Mouse (Mus musculus) intestine, embryonic 14.5 days (tissue): ENCODE results near the gene Pank2. TPM values are rescaled to one million over a fixed set of nuclear protein-coding genes. Genes with fewer than 3 reads are reported as not detected.
"Not testable (repeated sequence)": the region's sequence is repeated elsewhere in the genome, so short reads cannot be mapped to it uniquely, and the experiment has no call there.

Experiments
- ATAC-seq: fragments of 200-750 bp; cut with Nextera tagmentation; replicated peaks from 2 replicates; pipeline ENCODE4 v1.8.0; 2017; ENCODE audit warnings: low read depth, moderate number of reproducible peaks, moderate TSS enrichment, moderate library complexity; ENCODE audit not compliant: low FRiP score, low TSS enrichment
- DNase-seq: peaks from one replicate; pipeline ENCODE4 v3.0.0-alpha.2; 2018; ENCODE audit warnings: low spot score
- H3K27ac ChIP-seq: fragments of 300-500 bp; sonication (generic); 2 replicates; pipeline ENCODE4 v1.5.1; 2014; ENCODE audit warnings: low read depth, mild to moderate bottlenecking, control low read depth
- H3K27me3 ChIP-seq: fragments of 300-500 bp; sonication (generic); replicated peaks from 2 replicates; pipeline ENCODE4 v1.6.1; 2014; ENCODE audit warnings: low read length, control low read depth; ENCODE audit not compliant: control insufficient read depth, insufficient read depth
- H3K36me3 ChIP-seq: fragments of 300-500 bp; sonication (generic); 2 replicates; pipeline ENCODE4 v1.6.1; 2014; ENCODE audit warnings: low read length, control low read depth; ENCODE audit not compliant: control insufficient read depth, insufficient read depth
- H3K4me1 ChIP-seq: fragments of 300-500 bp; sonication (generic); replicated peaks from 2 replicates; pipeline ENCODE4 v1.6.1; 2014; ENCODE audit warnings: low read length, control low read depth, mixed read lengths; ENCODE audit not compliant: control insufficient read depth, insufficient read depth
- H3K4me2 ChIP-seq: fragments of 300-500 bp; sonication (generic); 2 replicates; pipeline ENCODE4 v1.6.1; 2014; ENCODE audit warnings: low read length
- H3K4me3 ChIP-seq: fragments of 300-500 bp; sonication (generic); 2 replicates; pipeline ENCODE4 v1.5.1; 2014; ENCODE audit warnings: low read depth, low read length, control low read depth, mixed read lengths
- H3K9ac ChIP-seq: fragments of 300-500 bp; sonication (generic); 2 replicates; pipeline ENCODE4 v1.6.1; 2014; ENCODE audit warnings: mild to moderate bottlenecking, low read length
- H3K9me3 ChIP-seq: fragments of 300-500 bp; sonication (generic); 2 replicates; pipeline ENCODE4 v1.6.1; 2016; ENCODE audit warnings: low read length, control low read depth; ENCODE audit not compliant: control insufficient read depth
- WGBS: fragments of 180-500 bp; shearing (Covaris S2); extraction: QIAGEN DNeasy Blood & Tissue Kit; methylation state at CpG from one replicate; pipeline ENCODE4 v1.1.7; 2014; 5-methylcytosine and 5-hydroxymethylcytosine counted together
- polyA plus RNA-seq: library from polyadenylated mRNA; unstranded; fragments of >200 nt; fragmentation: Nextera tagmentation; extraction: Ambion mirVana; gene quantifications from 2 replicates; pipeline ENCODE4 v1.2.1, GENCODE M21; 2014

Pank2 gene
- polyA plus RNA-seq, 1 experiment from 2014 or later = 37.6 TPM

GRCm38 (mm10) chr2:131321192-131321591 lies 58.9 kb downstream of the Pank2 start:
- not testable (repeated sequence) for H3K9ac ChIP-seq, H3K9me3 ChIP-seq, H3K27me3 ChIP-seq, H3K27ac ChIP-seq, ATAC-seq, H3K4me1 ChIP-seq, DNase-seq, H3K4me3 ChIP-seq, H3K36me3 ChIP-seq, H3K4me2 ChIP-seq
- WGBS = 55% methylated on average over 3 of the region's 3 CpGs

GRCm38 (mm10) chr2:131323675-131324074 lies 61.4 kb downstream of the Pank2 start:
- Histone ChIP-seq H3K4me2 (no peak overlapping the region), H3K4me3 (no peak overlapping the region), H3K9me3 (no peaks in the 10 kb centered on the region), H3K9ac (no peak overlapping the region), H3K27ac (no peak overlapping the region), H3K4me1 (no peaks in the 10 kb centered on the region), H3K27me3 (no peaks in the 10 kb centered on the region), H3K36me3 (no peaks in the 10 kb centered on the region)
- no peak for ATAC-seq
- DNase-seq = no peak
- 58% methylated on average over 1 of the region's 1 CpGs for WGBS

- H3K9me3 ChIP-seq = no peaks in the 10 kb centered on the region
- H3K4me1 ChIP-seq = no peaks in the 10 kb centered on the region
- H3K27ac ChIP-seq = no peak overlapping the region
- DNase-seq (no peak), ATAC-seq (no peak)
- H3K4me3 ChIP-seq = no peak overlapping the region
- no peaks in the 10 kb centered on the region for H3K27me3 ChIP-seq
- H3K36me3 ChIP-seq = no peaks in the 10 kb centered on the region
- no peak overlapping the region for H3K9ac ChIP-seq
- H3K4me2 ChIP-seq = no peak overlapping the region
- WGBS = 52% methylated on average over 3 of the region's 3 CpGs
Measured at GRCm38 (mm10) chr2:131326044-131326443, 63.7 kb downstream of the Pank2 start.

- H3K27me3 ChIP-seq = no peaks in the 10 kb centered on the region
- DNase-seq = no peak
- no peaks in the 10 kb centered on the region for H3K9me3 ChIP-seq
- H3K9ac ChIP-seq = no peak overlapping the region
- ATAC-seq = no peak
- H3K4me2 ChIP-seq = no peak overlapping the region
- WGBS = 89% methylated on average over 1 of the region's 1 CpGs
- H3K4me3 ChIP-seq = no peak overlapping the region
- H3K36me3 ChIP-seq = no peaks in the 10 kb centered on the region
- no peaks in the 10 kb centered on the region for H3K4me1 ChIP-seq
- H3K27ac ChIP-seq = no peak overlapping the region
Measured at GRCm38 (mm10) chr2:131328981-131329380, 66.7 kb downstream of the Pank2 start.

GRCm38 (mm10) chr2:131330548-131330947 lies 68.3 kb downstream of the Pank2 start:
- Histone ChIP-seq H3K27me3 (no peaks in the 10 kb centered on the region), H3K9ac (no peak overlapping the region), H3K4me3 (no peak overlapping the region), H3K27ac (no peak overlapping the region), H3K4me2 (no peak overlapping the region), H3K9me3 (no peaks in the 10 kb centered on the region), H3K36me3 (no peaks in the 10 kb centered on the region), H3K4me1 (no peaks in the 10 kb centered on the region)
- no peak for ATAC-seq
- no peak for DNase-seq
- 84% methylated on average over 3 of the region's 3 CpGs for WGBS

GRCm38 (mm10) chr2:131337602-131338001 lies 75.3 kb downstream of the Pank2 start:
- no peak overlapping the region for H3K9ac ChIP-seq
- H3K4me2 ChIP-seq = no peak overlapping the region
- no peaks in the 10 kb centered on the region for H3K4me1 ChIP-seq
- DNase-seq = no peak
- WGBS = 77% methylated on average over 6 of the region's 6 CpGs
- no peak for ATAC-seq
- H3K4me3 ChIP-seq = no peak overlapping the region
- H3K27ac ChIP-seq = no peak overlapping the region
- no peaks in the 10 kb centered on the region for H3K36me3 ChIP-seq
- H3K27me3 ChIP-seq = no peaks in the 10 kb centered on the region
- H3K9me3 ChIP-seq = no peaks in the 10 kb centered on the region

- Histone ChIP-seq H3K36me3 (no peaks in the 10 kb centered on the region), H3K4me3 (no peak overlapping the region), H3K27ac (no peak overlapping the region), H3K4me2 (no peak overlapping the region), H3K9me3 (no peaks in the 10 kb centered on the region), H3K4me1 (no peaks in the 10 kb centered on the region), H3K27me3 (no peaks in the 10 kb centered on the region), H3K9ac (no peak overlapping the region)
- ATAC-seq = no peak
- 83% methylated on average over 3 of the region's 3 CpGs for WGBS
- DNase-seq = no peak
Measured at GRCm38 (mm10) chr2:131344449-131344848, 82.2 kb downstream of the Pank2 start.

- DNase-seq = no peak
- Histone ChIP-seq H3K27ac (no peak overlapping the region), H3K9ac (no peak overlapping the region), H3K27me3 (no peaks in the 10 kb centered on the region), H3K4me3 (no peak overlapping the region), H3K4me1 (no peaks in the 10 kb centered on the region), H3K4me2 (no peak overlapping the region), H3K9me3 (no peaks in the 10 kb centered on the region), H3K36me3 (no peaks in the 10 kb centered on the region)
- no peak for ATAC-seq
- 62% methylated on average over 3 of the region's 3 CpGs for WGBS
Measured at GRCm38 (mm10) chr2:131345556-131345955, 83.3 kb downstream of the Pank2 start.
